Mouse (Mus musculus) inflammation-experienced regulatory T-cells, adult 16 weeks (primary cell): ENCODE measurements around the gene Gm4763. TPM values are rescaled to one million over a fixed set of nuclear protein-coding genes. Genes with fewer than 3 reads are reported as not detected.

ENCODE experiments used
- polyA plus RNA-seq: library from polyadenylated mRNA; unstranded; fragments of 100-300 nt; shearing (Covaris generic); gene quantifications from one replicate; pipeline ENCODE4 v1.2.1, GENCODE M21; 2017

The Gm4763 gene
- polyA plus RNA-seq, result not detected

GRCm38 (mm10) chr7:24726808-24727207, at the start of gene Gm4763:
Gene Gm4763 (minus strand): TSS chr7:24726908.

GRCm38 (mm10) chr7:24760211-24760610, 33.5 kb upstream of the Gm4763 start, which contains the start of gene Cd177:
Gene Cd177 (minus strand): TSS chr7:24760311.

GRCm38 (mm10) chr7:24708832-24709292, 17.8 kb downstream of the Gm4763 start, which contains the start of gene BC049730:
Gene BC049730 (plus strand): TSS chr7:24709242.

GRCm38 (mm10) chr7:24676575-24676974, 50.1 kb downstream of the Gm4763 start, which contains the start of gene Tex101:
Gene Tex101 (minus strand): TSS chr7:24676675.

Other genes with a start within 250 kb of the Gm4763 start
- gene Cadm4, start 244.9 kb downstream of the Gm4763 start, polyA plus RNA-seq, result not detected
- gene Zfp428, start 219.9 kb downstream of the Gm4763 start, polyA plus RNA-seq, result 1.6 TPM
- gene AC161166.1, start 214.5 kb downstream of the Gm4763 start, polyA plus RNA-seq, result not detected
- gene Irgq, start 196.2 kb downstream of the Gm4763 start, polyA plus RNA-seq, result 1.2 TPM
- not detected for gene Pinlyp, start 180.8 kb downstream of the Gm4763 start, polyA plus RNA-seq
- gene Xrcc1, start 180.6 kb downstream of the Gm4763 start, polyA plus RNA-seq, result 74.3 TPM
- gene Ethe1, start 139.4 kb downstream of the Gm4763 start, polyA plus RNA-seq, result 19.8 TPM
- 0.21 TPM for gene Zfp575, start 139.3 kb downstream of the Gm4763 start, polyA plus RNA-seq
- 0.89 TPM for gene Phldb3, start 116.1 kb downstream of the Gm4763 start, polyA plus RNA-seq
- not detected for gene Lypd3, start 90.4 kb downstream of the Gm4763 start, polyA plus RNA-seq
- gene Tex101, start 50.2 kb downstream of the Gm4763 start, polyA plus RNA-seq, result not detected
- gene BC049730, start 17.7 kb downstream of the Gm4763 start, polyA plus RNA-seq, result not detected
- 0.21 TPM for gene Cd177, start 33.4 kb upstream of the Gm4763 start, polyA plus RNA-seq
- not detected for gene Ceacam10, start 50.3 kb upstream of the Gm4763 start, polyA plus RNA-seq
- 10.8 TPM for gene Gm9844, start 135.3 kb upstream of the Gm4763 start, polyA plus RNA-seq
- not detected for gene Lypd4, start 143.0 kb upstream of the Gm4763 start, polyA plus RNA-seq
- gene Dmrtc2, start 143.1 kb upstream of the Gm4763 start, polyA plus RNA-seq, result not detected
- 4,580 TPM for gene Rps19, start 157.5 kb upstream of the Gm4763 start, polyA plus RNA-seq
- 16.0 TPM for gene Cd79a, start 170.5 kb upstream of the Gm4763 start, polyA plus RNA-seq
- 953 TPM for gene Arhgef1, start 176.0 kb upstream of the Gm4763 start, polyA plus RNA-seq
- gene Gm4881, start 217.6 kb upstream of the Gm4763 start, polyA plus RNA-seq, result not detected
- gene Rabac1, start 245.8 kb upstream of the Gm4763 start, polyA plus RNA-seq, result 700 TPM